Mouse (Mus musculus): ENCODE data around the gene Dennd1c. TPM values are rescaled to one million over a fixed set of nuclear protein-coding genes. Genes with fewer than 3 reads are reported as not detected.

Gene Dennd1c
- polyA plus RNA-seq, 1 experiment, result 0.41 TPM

GRCm38 (mm10) chr17:57105181-57106034 is 27.1 kb upstream of the Dennd1c start, which contains the start of gene Tnfsf9:
Tnfsf9 (plus strand) TSS chr17:57105325.
- H3K4me3 ChIP-seq (ENCODE audit: control insufficient read depth, low read depth, low read length), result peak within 1 kb of the TSS; percentile 64
- no peak for TF ChIP-seq CTCF (IDR thresholded peaks at IDR 0.05; ENCODE audit: control insufficient read depth, insufficient read depth, insufficient replicate concordance, low read depth, low read length)
- no peak for TF ChIP-seq POLR2A (IDR thresholded peaks at IDR 0.05; ENCODE audit: control insufficient read depth, low read depth, low read length)
- no peak within 1 kb of the TSS for H3K27ac ChIP-seq (ENCODE audit: control insufficient read depth, insufficient read depth, low read depth, low read length)
- H3K27me3 ChIP-seq (ENCODE audit: control insufficient read depth, insufficient read depth, low read length), result no peaks in the 10 kb centered on the region
- H3K36me3 ChIP-seq (ENCODE audit: control insufficient read depth, insufficient read depth, low read length), result no peaks in the 10 kb centered on the region
- peaks cover 6% of the 10 kb centered on the region; the same call in 1 of the 2 replicates for H3K4me1 ChIP-seq (ENCODE audit: control insufficient read depth, insufficient read depth, low read length)

- H3K4me3 ChIP-seq (ENCODE audit: control insufficient read depth, low read depth, low read length), result no peak overlapping the region
- H3K27me3 ChIP-seq (ENCODE audit: control insufficient read depth, insufficient read depth, low read length), result no peaks in the 10 kb centered on the region
- TF ChIP-seq CTCF (IDR thresholded peaks at IDR 0.05; ENCODE audit: control insufficient read depth, insufficient read depth, insufficient replicate concordance, low read depth, low read length) (no peak), POLR2A (IDR thresholded peaks at IDR 0.05; ENCODE audit: control insufficient read depth, low read depth, low read length) (no peak)
- H3K36me3 ChIP-seq (ENCODE audit: control insufficient read depth, insufficient read depth, low read length), result no peaks in the 10 kb centered on the region
- H3K27ac ChIP-seq (ENCODE audit: control insufficient read depth, insufficient read depth, low read depth, low read length), result no peak overlapping the region
- peaks cover 9% of the 10 kb centered on the region for H3K4me1 ChIP-seq (ENCODE audit: control insufficient read depth, insufficient read depth, low read length)
Observed at GRCm38 (mm10) chr17:57104496-57104895, 26.2 kb upstream of the Dennd1c start.

GRCm38 (mm10) chr17:57102276-57102675 is 24.0 kb upstream of the Dennd1c start:
- Histone ChIP-seq H3K36me3 (ENCODE audit: control insufficient read depth, insufficient read depth, low read length) (no peaks in the 10 kb centered on the region), H3K4me1 (ENCODE audit: control insufficient read depth, insufficient read depth, low read length) (peaks cover 9% of the 10 kb centered on the region), H3K4me3 (ENCODE audit: control insufficient read depth, low read depth, low read length) (no peak overlapping the region), H3K27me3 (ENCODE audit: control insufficient read depth, insufficient read depth, low read length) (no peaks in the 10 kb centered on the region), H3K27ac (ENCODE audit: control insufficient read depth, insufficient read depth, low read depth, low read length) (no peak overlapping the region)
- TF ChIP-seq CTCF (IDR thresholded peaks at IDR 0.05; ENCODE audit: control insufficient read depth, insufficient read depth, insufficient replicate concordance, low read depth, low read length) (no peak), POLR2A (IDR thresholded peaks at IDR 0.05; ENCODE audit: control insufficient read depth, low read depth, low read length) (no peak)

GRCm38 (mm10) chr17:57099629-57100325 is 21.5 kb upstream of the Dennd1c start:
- no peak for TF ChIP-seq POLR2A (IDR thresholded peaks at IDR 0.05; ENCODE audit: control insufficient read depth, low read depth, low read length)
- TF ChIP-seq CTCF (IDR thresholded peaks at IDR 0.05; ENCODE audit: control insufficient read depth, insufficient read depth, insufficient replicate concordance, low read depth, low read length), result no peak
- Histone ChIP-seq H3K27ac (ENCODE audit: control insufficient read depth, insufficient read depth, low read depth, low read length) (no peak overlapping the region), H3K36me3 (ENCODE audit: control insufficient read depth, insufficient read depth, low read length) (no peaks in the 10 kb centered on the region), H3K4me1 (ENCODE audit: control insufficient read depth, insufficient read depth, low read length) (peaks cover 7% of the 10 kb centered on the region), H3K27me3 (ENCODE audit: control insufficient read depth, insufficient read depth, low read length) (no peaks in the 10 kb centered on the region), H3K4me3 (ENCODE audit: control insufficient read depth, low read depth, low read length) (no peak overlapping the region)

GRCm38 (mm10) chr17:57098321-57098720 is 20.0 kb upstream of the Dennd1c start:
- Histone ChIP-seq H3K27me3 (ENCODE audit: control insufficient read depth, insufficient read depth, low read length) (no peaks in the 10 kb centered on the region), H3K4me3 (ENCODE audit: control insufficient read depth, low read depth, low read length) (no peak overlapping the region), H3K4me1 (ENCODE audit: control insufficient read depth, insufficient read depth, low read length) (peaks cover 7% of the 10 kb centered on the region), H3K36me3 (ENCODE audit: control insufficient read depth, insufficient read depth, low read length) (no peaks in the 10 kb centered on the region), H3K27ac (ENCODE audit: control insufficient read depth, insufficient read depth, low read depth, low read length) (no peak overlapping the region)
- TF ChIP-seq CTCF (IDR thresholded peaks at IDR 0.05; ENCODE audit: control insufficient read depth, insufficient read depth, insufficient replicate concordance, low read depth, low read length), result no peak
- TF ChIP-seq POLR2A (IDR thresholded peaks at IDR 0.05; ENCODE audit: control insufficient read depth, low read depth, low read length), result no peak

- TF ChIP-seq POLR2A (IDR thresholded peaks at IDR 0.05; ENCODE audit: control insufficient read depth, low read depth, low read length) (no peak), CTCF (IDR thresholded peaks at IDR 0.05; ENCODE audit: control insufficient read depth, insufficient read depth, insufficient replicate concordance, low read depth, low read length) (peak; percentile 76)
- H3K4me3 ChIP-seq (ENCODE audit: control insufficient read depth, low read depth, low read length), result peak overlapping the region; percentile 6; the same call in 1 of the 2 replicates
Observed at GRCm38 (mm10) chr17:57096623-57096920, 18.3 kb upstream of the Dennd1c start.

More at GRCm38 (mm10) chr17:57096623-57096920, 18.3 kb upstream of the Dennd1c start:
- Histone ChIP-seq H3K36me3 (ENCODE audit: control insufficient read depth, insufficient read depth, low read length) (no peaks in the 10 kb centered on the region), H3K27me3 (ENCODE audit: control insufficient read depth, insufficient read depth, low read length) (no peaks in the 10 kb centered on the region), H3K27ac (ENCODE audit: control insufficient read depth, insufficient read depth, low read depth, low read length) (no peak overlapping the region), H3K4me1 (ENCODE audit: control insufficient read depth, insufficient read depth, low read length) (peaks cover 7% of the 10 kb centered on the region)

Measured in testis, adult 2 months (tissue).